Mouse (Mus musculus): ENCODE measurements around the gene Gkap1. TPM values are rescaled to one million over a fixed set of nuclear protein-coding genes. Genes with fewer than 3 reads are reported as not detected.

The Gkap1 gene
- polyA plus RNA-seq (2012; rRNA removed) = 27.6 and 29.1 TPM in 2 replicates

DNA sequence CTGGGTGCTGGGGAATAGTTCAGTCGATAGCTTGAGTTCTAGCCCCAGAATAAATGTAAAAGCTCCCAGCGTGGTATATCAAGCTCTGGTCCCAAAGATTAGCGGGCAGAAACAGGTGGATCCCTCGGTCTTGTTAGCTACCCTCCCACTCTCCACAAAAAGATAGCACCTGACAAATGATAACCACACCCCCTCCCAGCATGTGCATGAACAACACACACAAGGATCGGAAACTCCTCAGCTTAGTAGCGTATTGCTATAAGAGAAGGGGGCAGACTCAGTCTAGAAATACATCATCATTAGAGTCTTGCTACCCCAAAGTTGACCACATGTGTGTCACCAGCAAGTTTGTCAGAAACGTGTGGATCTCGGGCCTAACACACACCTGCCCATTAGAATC is at the start of gene Gkap1:
Gkap1 (minus strand) TSS at position 101 of the 400 bp plus-strand sequence.
- DNase-seq (ENCODE audit: low spot score) = no peak

DNA sequence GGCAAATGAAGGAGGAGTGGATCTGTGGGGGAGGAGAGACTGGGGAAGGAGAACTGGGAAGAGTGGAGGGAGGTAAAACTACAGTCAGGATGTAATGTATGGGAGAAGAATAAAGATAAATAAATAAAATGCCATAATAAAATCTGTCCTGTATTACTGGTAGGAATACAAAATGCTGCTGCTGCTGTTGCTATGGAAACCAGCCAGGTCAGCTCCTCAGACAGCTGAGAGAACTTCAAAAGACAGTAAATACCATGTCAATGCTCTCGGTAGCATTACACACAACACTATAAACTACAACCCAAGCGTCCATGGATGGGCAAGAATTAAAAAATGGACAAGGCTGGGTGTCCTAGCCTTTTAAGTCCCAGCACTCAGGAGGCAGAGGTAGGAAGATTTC is 42.3 kb upstream of the Gkap1 start:
- no peak for DNase-seq (ENCODE audit: low spot score)

DNA sequence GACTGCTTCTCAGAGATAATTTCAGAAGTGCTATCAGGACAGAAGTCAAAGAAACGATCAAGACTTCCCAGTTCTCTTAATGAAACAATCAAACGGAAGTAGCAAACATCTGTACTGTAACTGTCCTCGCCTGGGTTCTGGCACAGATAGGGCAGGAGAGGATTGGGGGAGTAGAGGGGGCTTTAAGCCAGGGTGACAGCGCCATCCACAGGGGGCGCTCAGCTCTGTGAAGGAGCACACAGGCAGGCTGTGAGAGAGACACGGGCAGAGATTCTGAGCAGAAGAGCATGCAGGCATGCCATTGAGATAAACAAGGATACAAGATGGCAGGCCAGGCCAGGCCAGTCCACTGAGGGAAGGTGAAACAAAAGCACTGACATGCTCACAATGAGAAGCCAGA is 39.5 kb upstream of the Gkap1 start:
- DNase-seq (ENCODE audit: low spot score) = no peak

DNA sequence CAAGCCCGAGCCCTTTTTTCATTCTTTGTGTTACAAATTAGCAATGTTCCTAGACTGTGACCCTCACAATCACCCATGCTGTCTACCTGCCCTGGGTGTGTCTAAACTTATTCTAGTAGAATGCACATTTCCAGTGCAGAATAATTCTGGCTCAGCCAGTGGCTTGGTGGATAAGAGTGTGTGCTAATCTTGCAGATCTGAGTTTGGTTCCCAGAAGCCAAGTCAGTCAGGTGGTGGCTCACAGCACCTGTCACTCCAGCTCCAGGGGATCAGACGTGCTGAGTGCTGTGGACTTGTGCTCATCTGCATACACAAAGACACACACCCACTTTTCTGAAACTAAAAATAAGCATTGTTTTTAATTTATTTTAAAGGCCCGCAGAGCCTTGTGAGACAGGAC is 38.3 kb upstream of the Gkap1 start:
- no peak for DNase-seq (ENCODE audit: low spot score)

DNA sequence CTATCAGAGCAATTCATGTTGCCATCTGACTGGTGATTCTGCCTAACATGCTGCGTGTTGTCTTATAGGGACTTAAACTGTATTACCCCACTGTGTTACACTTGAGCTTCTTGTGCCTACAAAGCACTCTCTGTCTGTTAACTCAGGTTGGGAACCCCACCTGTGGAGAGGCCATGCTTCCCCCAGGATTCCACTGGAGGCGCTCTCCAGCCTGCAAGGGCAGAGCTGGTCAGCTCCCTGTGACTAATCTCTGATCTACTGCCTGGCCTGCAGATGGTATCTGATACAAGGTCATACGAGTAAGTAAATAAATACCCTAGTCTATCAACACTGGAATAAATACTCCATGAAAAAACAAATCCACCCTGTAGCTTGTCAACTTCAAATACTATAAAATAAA is 35.9 kb upstream of the Gkap1 start:
- no peak for DNase-seq (ENCODE audit: low spot score)

DNA sequence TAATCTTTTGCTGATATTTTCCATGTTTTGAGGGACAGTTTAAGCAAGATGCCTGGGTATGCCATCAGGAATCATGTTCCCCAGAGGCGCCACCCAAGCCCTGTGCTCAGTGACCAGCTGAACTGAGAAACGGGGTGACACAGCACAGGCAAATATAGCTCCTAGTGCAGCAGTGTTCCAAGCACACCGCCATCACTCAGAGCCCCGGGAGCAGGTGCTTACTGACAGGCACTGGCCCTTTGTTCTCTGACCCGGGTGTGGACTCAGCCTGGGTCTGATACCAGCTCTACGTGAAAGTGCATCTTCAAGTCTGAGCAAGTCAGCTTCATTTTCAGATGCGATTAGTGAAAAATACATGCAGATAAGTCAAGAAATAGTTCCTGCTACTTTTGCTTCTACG is 34.0 kb upstream of the Gkap1 start:
- no peak for DNase-seq (ENCODE audit: low spot score)

DNA sequence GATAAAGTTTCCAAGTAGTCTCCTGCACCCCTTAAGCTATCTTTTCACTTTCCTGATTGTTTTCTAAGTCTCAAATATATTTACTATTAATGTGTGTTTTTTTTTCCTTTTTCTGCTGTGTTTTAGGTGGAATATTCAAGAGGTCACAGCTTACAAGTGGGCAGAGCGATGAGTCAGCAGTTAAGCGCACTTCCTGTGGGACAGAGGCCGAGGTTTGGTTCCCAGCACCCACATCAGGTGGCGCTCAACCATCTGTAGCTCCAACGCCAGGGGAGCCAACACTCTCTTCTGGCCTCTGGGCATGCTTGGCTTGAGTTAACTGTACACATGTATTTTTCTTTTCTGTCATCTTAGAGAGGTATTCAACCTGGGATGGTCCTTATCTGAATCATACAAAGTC is 32.0 kb upstream of the Gkap1 start:
- DNase-seq (ENCODE audit: low spot score) = no peak

DNA sequence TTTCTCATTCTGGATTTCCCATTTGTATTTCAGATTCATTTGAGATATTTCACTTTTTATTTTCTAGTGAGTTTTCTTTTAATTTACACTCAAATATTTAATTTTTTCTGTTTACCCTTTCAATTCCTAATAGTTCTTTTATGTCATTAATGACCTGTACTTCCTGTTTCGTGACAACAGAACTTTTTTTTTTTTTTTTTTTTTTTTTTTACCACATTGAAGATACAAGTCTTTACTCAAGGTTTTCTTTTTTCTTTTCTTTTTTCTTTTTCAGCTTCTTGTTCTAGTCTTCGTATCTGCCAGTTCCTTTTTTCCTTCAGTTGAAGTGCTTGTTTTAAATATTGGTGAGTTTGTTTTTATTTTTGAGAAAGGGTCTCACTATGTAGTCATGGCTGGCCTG is 29.7 kb upstream of the Gkap1 start:
- DNase-seq (ENCODE audit: low spot score) = no peak

DNA sequence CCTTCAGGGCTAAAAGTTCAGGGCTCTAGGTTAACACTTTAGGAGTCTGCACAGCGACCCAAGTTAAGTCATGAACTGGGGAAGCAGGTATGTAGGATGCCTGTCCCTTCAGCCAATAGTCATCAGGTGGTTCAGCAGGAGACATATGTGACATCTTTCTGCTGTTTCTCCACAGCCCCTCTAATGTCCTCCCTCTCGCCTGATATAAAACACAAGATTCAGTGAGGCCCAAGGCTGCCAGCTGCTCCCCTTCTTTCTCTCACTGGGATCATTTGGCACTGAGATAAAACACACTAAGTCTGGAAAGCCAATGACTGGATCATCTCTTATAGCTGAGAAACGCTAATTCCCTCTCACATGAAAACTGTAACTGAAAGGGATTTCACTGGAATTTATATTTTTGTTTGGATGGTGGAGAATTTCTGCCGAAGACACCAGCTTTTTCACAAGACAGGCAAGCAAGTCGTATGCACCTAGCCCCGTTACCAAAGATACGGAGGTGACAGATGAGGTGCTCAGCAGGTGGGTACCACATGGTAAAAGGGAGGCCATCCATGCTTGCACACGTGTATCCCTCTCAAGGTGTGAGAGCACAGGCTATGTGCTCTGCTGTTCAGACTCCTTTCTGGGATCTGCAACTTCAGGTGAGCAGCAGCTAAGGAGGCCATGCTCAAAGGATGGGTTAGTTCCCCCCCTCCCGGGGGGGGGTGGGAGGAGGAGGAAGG is 27.1 kb upstream of the Gkap1 start:
- no peak for DNase-seq (ENCODE audit: low spot score)

DNA sequence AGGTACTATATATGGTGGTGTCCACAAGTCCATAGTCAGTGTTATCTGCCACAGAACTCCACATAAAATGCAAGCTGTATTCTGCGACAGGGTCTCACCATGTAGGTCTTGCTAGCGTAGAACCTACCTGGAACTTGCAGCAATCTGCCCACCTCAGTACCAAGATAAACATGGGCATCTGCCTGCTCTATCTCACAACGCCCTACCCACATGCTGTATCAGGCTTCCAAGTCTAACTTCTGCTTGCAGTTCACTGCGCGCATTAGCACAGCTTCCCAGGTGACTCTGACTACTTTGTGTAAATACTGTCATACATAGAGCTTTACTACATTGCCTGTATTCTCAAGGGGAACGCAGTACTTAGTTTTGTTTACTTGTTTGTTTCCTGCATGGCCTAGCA is 26.5 kb upstream of the Gkap1 start:
- DNase-seq (ENCODE audit: low spot score) = no peak

DNA sequence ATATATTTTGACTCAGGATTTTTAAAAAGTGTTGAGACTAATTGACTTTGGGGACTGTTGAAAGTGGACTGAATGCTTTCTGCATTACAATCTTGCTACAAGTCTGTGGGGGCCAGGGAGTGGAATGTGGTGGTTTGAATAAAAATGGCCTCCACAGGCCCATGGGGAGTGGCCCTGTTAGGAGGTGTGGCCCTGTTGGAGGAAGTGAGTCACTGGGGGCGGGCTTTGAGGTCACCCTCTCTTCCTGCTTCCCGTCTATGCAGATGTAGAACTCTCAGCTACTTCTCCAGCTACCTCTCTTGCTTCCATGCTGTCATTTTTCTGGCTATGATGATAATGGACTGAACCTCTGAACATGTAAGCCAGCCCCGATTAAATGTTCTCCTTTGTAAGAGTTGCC is 23.3 kb upstream of the Gkap1 start:
- no peak for DNase-seq (ENCODE audit: low spot score)

DNA sequence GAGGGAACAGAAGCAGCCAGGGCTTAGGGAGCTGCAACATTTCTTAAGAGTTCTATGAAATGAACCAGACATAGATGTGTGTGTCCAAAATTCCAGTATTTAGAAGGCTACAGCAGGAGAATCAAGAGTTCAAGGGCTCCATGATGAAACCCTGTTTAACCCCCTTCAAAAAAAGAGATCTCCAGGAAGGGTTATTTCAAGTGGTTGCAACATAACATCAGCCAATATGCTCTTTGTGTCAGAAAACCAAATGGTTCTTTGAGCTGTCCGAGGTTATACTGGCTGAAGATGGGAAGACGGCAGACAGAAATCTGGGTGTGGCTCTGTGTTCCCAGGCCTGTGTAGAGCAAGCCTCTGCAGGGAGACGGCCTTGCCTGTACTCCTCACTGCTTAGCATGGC is 20.1 kb upstream of the Gkap1 start:
- DNase-seq (ENCODE audit: low spot score) = no peak

DNA sequence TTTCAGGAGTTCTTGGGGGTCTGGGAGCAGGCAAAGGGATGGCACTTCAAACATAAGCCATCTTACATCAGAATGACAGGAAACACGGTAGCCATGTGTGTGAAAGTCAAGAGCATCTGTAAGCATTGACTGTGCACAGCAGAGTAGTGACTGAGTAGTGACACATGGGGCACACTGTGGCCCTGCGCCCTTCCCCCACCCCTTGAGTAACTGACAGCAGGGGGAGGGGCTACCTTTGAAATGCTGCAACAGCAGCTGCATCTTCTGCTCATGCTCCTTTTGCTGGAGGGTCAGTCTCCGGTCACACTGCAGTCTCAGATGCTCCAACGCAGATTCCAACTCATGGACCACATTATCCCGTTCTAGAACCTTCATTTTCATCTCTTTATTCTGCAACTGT is 17.3 kb upstream of the Gkap1 start:
- DNase-seq (ENCODE audit: low spot score) = no peak

DNA sequence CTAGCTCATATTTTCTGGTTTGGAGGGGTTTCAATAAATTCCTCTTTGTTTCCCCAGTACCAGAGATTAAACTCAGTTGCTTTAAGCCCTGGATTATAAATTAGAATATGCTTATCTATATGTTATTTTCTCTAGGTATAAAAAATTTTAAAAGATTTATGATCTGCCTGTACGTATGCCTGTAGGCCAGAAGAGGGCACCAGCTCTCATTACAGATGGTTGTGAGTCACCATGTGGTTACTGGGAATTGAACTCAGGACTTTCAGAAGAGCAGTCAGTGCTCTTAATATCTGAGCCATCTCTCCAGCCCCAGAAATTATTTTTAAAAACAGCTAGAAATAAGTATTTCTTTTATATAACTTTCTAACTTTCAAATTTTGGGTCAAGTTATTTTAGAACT is 13.8 kb upstream of the Gkap1 start:
- no peak for DNase-seq (ENCODE audit: low spot score)

DNA sequence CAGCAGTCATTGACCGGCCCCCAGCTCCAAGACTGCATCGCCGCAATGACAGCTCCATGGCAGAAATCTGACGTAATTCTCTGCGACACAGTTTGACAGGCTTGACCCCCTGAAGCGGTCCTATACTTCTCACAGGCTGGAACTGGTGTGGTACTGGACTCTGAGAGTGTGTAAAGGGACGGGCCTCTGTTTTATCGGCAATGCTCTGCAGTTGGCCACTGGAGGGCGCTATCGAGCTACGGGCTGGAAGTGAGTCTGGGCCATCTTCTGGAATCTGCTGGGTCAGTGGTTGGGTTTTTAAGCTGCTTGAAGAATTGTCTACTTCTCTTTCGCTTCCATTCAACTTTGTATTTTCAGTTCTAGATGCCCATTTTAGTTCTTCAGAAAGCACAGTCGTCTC is 12.3 kb upstream of the Gkap1 start:
- DNase-seq (ENCODE audit: low spot score) = peak; percentile 82

DNA sequence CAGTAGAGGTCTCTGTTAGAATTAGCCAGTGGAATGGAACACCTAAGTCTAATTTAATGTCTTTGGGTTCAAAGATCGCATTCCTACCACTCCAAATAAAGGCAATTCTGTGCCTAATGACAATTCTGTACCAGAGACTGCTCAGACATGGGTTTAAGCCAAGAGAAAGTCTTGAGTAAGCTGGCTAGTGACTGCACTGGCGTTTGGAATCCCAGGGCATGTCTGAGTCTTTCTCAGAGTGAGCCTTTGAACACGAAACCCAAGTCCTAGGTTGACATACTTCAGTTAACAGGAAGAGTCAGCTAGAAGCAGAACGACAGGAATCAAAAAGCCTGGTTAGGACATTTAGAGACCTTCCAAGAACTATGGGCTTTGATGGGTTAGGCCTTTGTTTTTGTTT is 8.0 kb upstream of the Gkap1 start:
- no peak for DNase-seq (ENCODE audit: low spot score)

DNA sequence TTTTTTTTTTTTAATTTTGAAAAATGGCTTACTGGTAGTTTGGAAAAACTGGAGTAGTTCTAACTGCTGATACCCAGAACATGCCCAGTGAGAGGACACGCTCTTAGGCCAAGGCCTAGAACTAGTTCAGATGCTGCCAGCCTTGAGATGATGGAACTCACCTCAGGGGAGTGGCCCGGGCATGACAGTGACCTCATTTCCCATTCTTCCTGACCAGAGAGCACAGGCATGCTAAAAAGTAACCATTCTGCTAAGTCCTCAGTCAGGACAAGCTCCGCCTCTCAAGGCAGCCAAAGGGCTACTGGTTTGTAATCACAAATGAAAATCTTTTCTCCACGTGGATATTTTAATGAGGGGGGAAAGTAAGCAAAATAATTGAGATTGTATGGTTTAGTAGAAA is 6.4 kb upstream of the Gkap1 start:
- DNase-seq (ENCODE audit: low spot score) = no peak

DNA sequence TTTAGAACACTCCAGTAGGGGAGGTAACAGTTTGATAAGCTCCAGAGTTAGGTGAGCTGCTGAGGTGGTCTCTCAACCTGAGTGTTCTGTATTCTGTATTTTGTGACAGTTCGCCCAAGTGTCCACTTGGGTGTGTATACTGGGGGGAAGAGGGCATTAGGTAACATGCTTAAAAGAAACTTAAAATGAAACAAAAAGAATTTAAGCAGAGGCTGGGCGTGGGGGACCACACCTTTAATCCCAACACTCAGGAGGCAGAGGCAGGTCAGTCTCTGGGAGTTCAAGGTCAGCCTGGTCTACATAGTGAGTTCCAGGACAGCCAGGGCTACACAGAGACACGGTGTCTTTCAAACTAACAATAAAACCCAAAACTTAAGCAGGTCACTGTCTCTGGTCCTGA is 5.0 kb upstream of the Gkap1 start:
- DNase-seq (ENCODE audit: low spot score) = no peak

DNA sequence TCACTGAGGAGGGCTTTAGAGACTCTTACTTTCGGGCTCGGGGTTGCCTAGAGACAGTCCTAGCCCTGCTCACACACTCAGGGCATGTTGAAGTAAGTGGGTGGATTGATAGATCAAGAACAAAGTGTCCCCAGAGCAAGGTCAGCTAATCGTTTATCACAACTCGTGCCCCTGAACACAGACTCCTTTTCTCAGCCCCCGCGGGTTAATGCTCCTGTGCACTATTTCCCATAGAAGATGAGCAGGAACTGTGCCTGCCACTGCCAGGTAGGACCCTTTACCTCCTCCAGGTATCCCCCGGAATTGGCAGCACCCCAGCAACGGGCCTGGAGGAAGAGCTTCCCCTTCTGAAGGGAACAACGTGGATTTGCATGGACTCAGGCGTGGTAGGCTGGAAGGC is 757 bp upstream of the Gkap1 start:
- no peak for DNase-seq (ENCODE audit: low spot score)

DNA sequence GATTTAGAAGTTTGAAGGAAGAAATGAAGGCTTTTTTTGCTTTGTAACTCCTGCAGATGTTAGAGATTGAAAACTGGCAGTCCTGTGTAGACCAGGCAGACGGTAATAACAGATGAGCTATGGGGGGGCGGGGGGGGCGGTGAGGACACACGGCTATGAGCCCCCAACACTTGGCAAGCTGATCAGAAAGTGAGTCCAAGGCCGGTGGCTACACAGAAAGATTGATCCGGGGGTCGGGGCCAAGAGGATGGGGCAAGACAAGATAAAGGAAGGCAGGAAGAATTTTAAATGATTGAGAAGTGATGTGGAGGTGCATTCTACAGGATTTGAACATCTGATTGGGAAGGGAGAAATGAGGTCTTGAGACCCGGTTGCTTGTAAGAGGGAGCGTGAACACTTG is 423 bp downstream of the Gkap1 start:
- no peak for DNase-seq (ENCODE audit: low spot score)

DNA sequence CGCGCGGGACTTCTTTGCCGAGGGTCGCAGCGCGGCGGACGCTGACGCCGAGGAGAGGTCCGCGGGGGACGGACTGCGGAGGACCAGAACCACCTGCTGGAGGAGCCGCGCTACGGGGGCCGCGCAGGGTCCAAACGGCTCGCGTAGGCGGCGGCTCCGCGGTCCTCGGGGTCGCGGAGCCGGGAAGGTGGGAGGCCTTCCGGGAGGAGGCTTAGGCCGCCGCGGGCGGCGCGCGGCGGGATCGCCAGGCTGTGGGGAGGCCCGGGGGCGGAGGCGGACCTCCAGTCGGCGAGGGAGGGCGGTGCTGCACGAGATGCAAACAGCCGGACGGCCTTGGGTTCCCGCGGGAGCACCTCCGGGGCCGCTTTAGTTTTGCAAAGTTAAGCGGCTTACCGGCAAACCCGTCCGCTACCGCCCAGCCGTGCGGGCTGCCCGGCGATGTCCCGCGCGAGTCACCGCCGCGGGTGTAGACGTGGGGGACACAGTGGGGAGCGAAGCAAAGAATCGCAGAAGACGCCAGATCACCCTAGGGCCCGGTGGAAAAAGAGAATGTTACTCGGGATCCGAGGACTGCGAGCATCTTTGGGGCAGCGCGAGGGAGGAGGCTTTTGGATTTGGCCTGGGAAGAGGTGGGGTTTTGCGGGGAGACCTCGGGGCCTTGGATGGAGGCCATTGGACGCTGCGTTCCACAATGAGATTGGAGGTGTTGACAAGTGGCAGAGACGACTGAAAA is 1.1 kb downstream of the Gkap1 start:
- peak; percentile 62 for DNase-seq (ENCODE audit: low spot score)

DNA sequence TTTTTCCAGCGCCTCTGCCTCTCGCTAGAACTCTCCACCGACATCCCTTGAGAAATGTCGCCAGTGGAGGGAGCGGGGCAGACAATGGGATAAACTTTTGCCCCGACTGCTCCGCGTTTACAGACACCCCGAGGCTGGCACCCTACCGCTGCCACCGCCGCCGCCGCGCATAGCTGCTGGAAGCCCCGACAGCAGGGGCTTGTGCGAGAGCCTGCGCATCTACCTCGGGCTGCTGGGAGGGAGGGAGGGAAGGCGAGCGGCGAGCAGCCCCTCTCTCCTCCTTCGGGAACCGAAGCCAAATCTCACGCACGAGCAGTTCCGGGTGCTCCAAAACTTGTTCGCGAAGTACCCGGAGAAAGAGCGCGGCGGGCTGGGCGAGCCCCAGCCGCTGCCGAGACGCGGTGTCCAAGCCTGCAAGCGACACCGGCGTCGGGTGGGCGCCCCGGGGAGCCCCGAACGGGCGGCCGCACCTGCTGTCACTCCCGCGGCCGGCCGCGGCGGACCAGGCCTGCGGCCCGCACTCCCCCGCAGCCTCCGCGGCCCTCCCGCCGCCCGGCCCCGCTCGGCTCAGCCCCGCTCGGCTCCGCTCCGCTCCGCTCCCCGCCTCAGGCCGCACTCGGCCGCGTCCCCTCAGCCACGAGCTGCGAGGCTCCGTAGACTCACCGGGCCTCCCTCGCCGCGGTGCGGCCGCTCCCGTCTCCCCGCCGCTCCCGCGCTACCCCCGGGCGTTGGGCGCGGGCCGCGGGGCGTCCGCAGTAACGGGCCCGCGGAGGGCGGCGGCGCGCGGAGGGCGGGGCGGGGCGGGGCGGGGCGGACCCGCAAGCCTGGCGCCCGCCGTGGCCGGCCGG is 1.9 kb downstream of the Gkap1 start:
- peak; percentile 44 for DNase-seq (ENCODE audit: low spot score)

DNA sequence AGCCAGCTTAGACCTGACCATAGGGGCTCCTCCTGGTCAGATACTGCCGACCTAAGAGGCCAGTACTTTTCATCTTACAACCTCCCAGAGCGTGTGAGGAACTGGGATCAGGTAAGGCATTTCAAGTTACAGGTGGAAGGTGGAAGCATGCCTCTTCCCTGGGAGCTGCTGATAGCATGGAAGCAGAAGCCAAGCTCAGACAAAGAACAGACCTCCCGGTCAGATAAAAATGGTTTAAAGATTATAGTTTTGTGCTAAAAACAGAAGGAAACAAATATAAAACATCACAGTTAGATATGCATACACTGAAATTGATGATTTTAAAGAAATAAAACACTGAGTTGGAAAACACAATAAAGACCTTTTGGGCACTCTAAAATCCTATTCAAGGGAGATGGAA is 8.6 kb downstream of the Gkap1 start:
- DNase-seq (ENCODE audit: low spot score) = no peak

Data from urinary bladder, adult 2 months (tissue).